Mouse (Mus musculus) E14TG2a.4 (cell line): ENCODE data around the gene Hist2h4.
"Not testable (repeated sequence)": the region's sequence is repeated elsewhere in the genome, so short reads cannot be mapped to it uniquely, and the experiment has no call there.

Experiments used
- H3K27me3 ChIP-seq: 2 replicates; pipeline ENCODE4 v1.6.1; 2014; ENCODE audit warnings: low read length, control low read depth; ENCODE audit not compliant: insufficient read depth
- H3K36me3 ChIP-seq: 2 replicates; pipeline ENCODE4 v1.6.1; 2014; ENCODE audit warnings: low read length, control low read depth; ENCODE audit not compliant: insufficient read depth
- H3K4me1 ChIP-seq: replicated peaks from 2 replicates; pipeline ENCODE4 v1.6.1; 2014; ENCODE audit warnings: low read depth, low read length, control low read depth
- H3K4me3 ChIP-seq: replicated peaks from 2 replicates; pipeline ENCODE4 v1.5.1; 2014; ENCODE audit warnings: mild to moderate bottlenecking, low read length
- H3K9me3 ChIP-seq: 2 replicates; pipeline ENCODE4 v1.6.1; 2014; ENCODE audit warnings: low read length, control low read depth
- CTCF ChIP-seq: conservative IDR thresholded peaks from 2 replicates; pipeline ENCODE4 v1.5.1; 2014; ENCODE audit warnings: low read length
- NANOG ChIP-seq: IDR thresholded peaks from 2 replicates; pipeline ENCODE4 v1.6.1; 2014; ENCODE audit warnings: borderline replicate concordance, low read length, mixed read lengths
- POU5F1 ChIP-seq: IDR thresholded peaks from 2 replicates; pipeline ENCODE4 v1.6.1; 2014; ENCODE audit warnings: low read length, borderline replicate concordance

The Hist2h4 gene

DNA sequence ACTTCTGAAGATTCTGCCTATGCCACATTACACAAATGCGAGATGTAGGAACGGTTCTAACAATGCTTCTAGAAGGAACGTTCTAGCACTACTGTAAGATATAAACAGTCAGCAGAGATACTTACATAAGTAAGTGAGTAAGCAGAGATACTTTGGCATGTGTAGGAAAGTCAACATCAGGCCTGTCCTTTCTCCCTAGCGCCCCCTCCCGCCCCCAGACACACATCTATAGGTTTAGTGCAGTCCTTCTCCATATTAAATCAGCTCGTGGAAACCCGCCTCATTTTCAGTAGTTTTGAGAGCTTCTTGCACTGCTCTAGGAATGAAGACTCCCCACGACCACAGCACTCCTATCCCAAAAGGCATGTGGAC lies 14.3 kb upstream of the Hist2h4 start:
- Histone ChIP-seq H3K4me3 (peak overlapping the region; percentile 82), H3K36me3 (no peaks in the 10 kb centered on the region), H3K9me3 (no peaks in the 10 kb centered on the region), H3K4me1 (peaks cover 52% of the 10 kb centered on the region), H3K27me3 (no peaks in the 10 kb centered on the region)
- TF ChIP-seq CTCF (peak; percentile 30; the same call in 1 of the 2 replicates), POU5F1 (no peak), NANOG (no peak)

DNA sequence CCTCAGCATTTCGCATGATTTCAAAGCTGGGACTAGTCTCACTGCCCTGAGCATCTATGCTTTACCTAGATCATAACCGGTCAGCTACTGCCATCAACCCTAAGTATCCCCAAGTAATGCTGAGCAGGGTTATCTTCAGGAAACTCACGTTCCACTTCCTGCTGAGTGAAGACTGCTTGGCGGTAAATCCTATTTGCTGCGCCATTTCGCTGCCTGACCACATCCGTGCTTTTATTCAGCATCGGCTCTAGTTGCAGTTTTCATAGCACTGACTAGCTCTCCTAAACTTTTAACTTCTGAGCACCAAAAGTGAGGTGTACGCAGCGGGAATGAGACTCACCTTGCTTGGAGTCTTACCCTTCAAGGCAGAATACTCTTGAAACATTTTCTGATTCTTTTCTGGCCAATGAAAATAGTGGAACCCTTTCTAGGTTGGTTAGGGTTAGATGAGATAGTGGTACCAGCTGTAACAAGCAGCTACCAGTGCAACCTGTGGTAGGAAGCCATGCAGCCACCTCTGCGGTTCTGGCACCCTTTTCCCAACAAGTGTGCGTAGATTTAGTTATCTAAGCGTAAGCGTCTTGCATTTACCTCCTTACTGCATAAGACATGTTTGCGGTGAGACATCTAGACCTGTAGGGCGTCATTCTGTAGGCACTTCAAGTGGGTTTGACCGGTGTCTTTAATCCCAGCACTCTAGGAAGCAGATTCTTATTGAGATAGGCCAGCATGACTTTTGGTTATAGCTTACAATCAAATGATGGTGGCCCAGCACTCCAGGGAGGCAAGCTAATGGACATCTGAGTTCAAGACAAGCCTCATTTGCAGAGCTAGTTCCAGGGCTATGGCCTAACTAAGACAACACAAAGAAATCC lies 10.7 kb upstream of the Hist2h4 start:
- no peaks in the 10 kb centered on the region for H3K9me3 ChIP-seq
- peak overlapping the region; percentile 78 for H3K4me3 ChIP-seq
- H3K4me1 ChIP-seq: peaks cover 34% of the 10 kb centered on the region
- no peaks in the 10 kb centered on the region for H3K36me3 ChIP-seq
- H3K27me3 ChIP-seq: no peaks in the 10 kb centered on the region
- TF ChIP-seq NANOG: no peak
- no peak for TF ChIP-seq CTCF
- no peak for TF ChIP-seq POU5F1

DNA sequence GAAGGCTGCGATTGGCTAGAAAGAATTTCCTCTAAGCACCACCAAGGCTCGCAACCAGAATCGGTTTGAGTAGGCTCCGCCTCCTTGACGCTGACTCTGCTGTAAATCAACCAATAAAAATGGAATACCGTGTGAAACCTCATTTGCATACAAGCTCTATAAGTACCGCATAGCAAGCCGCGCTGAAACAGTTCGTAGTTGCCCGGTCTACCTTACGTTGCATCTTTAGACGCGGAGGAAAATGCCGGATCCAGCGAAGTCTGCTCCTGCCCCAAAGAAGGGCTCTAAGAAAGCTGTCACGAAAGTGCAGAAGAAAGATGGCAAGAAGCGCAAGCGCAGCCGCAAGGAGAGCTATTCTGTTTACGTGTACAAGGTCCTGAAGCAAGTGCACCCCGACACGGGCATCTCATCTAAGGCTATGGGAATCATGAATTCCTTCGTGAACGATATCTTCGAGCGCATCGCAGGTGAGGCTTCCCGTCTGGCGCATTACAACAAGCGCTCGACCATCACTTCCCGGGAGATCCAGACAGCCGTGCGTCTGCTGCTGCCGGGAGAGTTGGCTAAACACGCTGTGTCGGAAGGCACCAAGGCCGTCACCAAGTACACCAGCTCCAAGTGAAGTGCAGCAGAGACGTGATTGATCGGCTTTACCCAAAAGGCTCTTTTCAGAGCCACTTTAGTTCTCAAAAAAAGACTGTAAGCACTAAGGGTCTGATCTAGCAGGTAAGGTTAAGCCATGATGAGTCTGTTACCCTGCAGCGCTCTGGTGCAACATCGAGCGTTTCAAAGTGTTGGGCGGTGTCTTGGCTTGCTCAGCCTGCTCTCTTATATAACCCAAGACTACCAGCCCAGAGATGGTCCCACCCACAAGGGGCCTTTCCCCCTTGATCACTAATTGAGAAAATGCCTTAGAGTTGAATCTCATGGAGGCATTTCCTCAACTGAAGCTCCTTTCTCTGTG lies 6.7 kb upstream of the Hist2h4 start, which contains the start of gene Hist2h2bb:
Gene Hist2h2bb (plus strand): TSS at position 242 of the 964 bp plus-strand sequence.
- Histone ChIP-seq H3K4me3 (peak within 1 kb of the TSS; percentile 85), H3K9me3 (no peaks in the 10 kb centered on the region), H3K4me1 (peaks cover 34% of the 10 kb centered on the region), H3K27me3 (no peaks in the 10 kb centered on the region), H3K36me3 (no peaks in the 10 kb centered on the region)
- TF ChIP-seq CTCF: no peak
- TF ChIP-seq POU5F1: 0 out of 2 replicates have a peak, but pooled peaks have one; percentile 57

DNA sequence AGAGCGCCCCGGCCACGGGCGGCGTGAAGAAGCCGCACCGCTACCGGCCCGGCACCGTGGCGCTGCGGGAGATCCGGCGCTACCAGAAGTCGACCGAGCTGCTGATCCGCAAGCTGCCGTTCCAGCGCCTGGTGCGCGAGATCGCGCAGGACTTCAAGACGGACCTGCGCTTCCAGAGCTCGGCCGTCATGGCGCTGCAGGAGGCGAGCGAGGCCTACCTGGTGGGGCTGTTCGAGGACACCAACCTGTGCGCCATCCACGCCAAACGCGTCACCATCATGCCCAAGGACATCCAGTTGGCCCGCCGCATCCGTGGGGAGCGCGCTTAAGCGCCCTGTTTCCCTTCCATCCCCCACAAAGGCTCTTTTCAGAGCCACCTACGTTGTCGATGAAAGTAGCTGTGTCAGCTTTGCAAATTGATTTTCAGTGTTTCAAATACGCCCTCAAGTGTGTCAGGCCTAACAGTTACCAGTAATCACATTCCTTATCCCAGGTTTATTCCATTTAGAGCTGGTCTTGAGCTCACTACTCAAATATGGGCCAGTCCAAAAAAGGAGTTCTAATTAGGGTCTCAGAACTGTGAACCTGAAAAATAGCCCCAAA lies 5.8 kb upstream of the Hist2h4 start:
- not testable (repeated sequence) for H3K36me3 ChIP-seq, H3K9me3 ChIP-seq, H3K27me3 ChIP-seq
- Histone ChIP-seq H3K4me1 (peaks cover 34% of the 10 kb centered on the region), H3K4me3 (peak overlapping the region; percentile 79)

DNA sequence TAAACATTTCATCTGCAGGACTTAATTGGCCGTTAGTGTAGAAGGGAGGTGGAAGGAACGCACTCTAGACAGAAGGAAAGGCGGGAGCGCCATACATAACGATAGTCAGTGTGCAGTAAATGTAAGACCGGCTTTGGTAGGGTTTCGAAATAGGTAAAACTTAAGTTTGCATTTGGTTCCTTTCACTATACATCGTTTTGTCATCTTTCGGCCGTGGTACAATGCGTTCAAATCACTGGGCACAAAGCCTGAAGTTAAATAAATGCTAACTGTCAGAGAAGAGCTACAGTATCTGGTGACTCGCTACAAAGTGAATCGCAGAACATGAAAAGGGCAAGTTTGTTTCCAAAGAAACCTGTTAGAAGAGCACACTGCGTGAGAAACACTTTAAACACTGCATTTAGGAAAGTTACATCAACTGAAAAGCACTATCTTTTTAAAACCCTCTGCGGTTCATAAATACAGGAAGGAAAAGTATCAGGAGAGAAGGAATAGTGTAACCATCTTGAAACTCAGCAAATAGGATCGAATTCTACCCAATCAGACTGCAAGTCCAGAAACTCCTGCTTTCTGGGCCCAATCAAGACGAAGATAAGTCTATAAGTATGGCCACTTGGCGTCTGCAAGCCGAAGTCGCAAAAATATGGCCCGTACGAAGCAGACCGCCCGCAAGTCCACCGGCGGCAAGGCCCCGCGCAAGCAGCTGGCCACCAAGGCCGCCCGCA lies 5.1 kb upstream of the Hist2h4 start, which contains the start of gene Hist2h3b:
Gene Hist2h3b (plus strand): TSS at position 604 of the 725 bp plus-strand sequence.
- Histone ChIP-seq H3K4me3 (peak within 1 kb of the TSS; percentile 85), H3K9me3 (no peaks in the 10 kb centered on the region), H3K36me3 (no peaks in the 10 kb centered on the region), H3K27me3 (no peaks in the 10 kb centered on the region), H3K4me1 (peaks cover 32% of the 10 kb centered on the region)
- TF ChIP-seq POU5F1 (no peak), NANOG (no peak), CTCF (no peak)

DNA sequence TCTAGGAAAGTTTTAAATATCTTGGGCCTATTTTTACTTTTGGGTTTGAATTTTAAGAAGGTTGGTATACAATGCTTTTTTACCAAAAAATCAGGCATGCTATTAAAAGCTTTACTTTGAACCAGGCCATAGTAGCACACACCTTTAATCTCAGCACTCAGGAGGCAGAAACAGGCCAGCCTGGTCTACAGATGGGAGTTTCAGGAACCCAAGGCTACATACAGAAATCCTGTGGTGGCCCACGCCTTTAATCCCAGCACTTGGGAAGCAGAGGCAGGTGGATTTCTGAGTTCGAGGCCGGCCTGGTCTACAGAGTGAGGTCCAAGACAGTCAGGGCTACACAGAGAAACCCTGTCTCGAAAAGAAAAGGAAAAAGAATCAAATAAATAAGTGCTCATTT lies 4.4 kb upstream of the Hist2h4 start:
- H3K27me3 ChIP-seq: no peaks in the 10 kb centered on the region
- TF ChIP-seq CTCF: no peak
- TF ChIP-seq NANOG: no peak
- TF ChIP-seq POU5F1: no peak
- peaks cover 33% of the 10 kb centered on the region for H3K4me1 ChIP-seq
- no peaks in the 10 kb centered on the region for H3K9me3 ChIP-seq
- peak overlapping the region; percentile 79 for H3K4me3 ChIP-seq
- H3K36me3 ChIP-seq: no peaks in the 10 kb centered on the region

DNA sequence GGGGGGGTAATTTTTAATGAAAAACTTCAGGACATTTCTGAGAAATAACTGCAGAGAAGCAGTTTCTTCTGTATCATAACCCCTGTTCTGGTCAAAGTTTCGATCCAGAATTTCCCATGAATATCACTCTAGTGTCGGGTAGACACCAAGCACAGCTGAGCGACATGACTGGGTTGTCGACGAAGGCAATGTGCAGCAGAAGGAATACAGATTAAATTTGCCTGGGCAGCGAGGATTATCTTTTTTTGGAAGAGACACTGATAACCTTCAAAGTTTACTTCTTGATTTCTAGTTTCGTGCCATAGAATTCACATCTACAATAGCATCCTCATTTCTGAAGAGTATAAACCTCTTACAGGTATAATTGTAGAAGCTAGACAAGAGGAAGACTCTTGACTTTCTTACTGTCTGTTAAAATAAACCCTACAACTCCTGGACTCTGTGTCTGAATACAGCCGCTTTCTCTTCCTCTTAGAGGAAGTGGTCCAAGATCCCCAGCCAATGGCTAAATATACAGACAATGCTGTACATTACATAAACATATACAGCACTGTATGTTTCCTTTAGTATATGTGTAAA lies 3.1 kb upstream of the Hist2h4 start:
- Histone ChIP-seq H3K27me3 (no peaks in the 10 kb centered on the region), H3K36me3 (no peaks in the 10 kb centered on the region), H3K9me3 (no peaks in the 10 kb centered on the region), H3K4me1 (peaks cover 46% of the 10 kb centered on the region), H3K4me3 (no peak overlapping the region)
- TF ChIP-seq NANOG (no peak), POU5F1 (no peak), CTCF (no peak)
